Mouse (Mus musculus): ENCODE results near the gene Evpl.
A peak's percentile ranks its signal among the peaks of the same experiment; 100 is the strongest.

The Evpl gene

DNA sequence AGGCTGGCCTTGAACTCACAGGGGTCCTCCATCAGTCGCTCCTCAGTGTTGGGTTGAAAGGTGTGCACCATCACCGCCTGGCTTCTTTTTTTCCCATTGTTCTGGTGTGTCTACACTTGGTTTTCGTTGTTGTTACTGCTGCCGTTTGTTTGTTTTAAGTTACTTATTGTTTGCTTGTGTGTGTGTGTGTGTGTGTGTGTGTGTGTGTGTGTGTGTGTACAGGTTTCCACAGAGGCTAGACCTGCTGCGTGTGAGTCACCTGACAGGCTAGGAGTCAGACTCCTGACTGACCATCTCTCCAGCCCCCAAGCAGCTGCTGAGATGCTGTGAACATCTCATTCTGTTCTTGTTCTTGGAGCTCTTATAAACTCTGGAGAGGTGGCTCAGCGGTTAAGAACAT, 25.0 kb downstream of the Evpl start:
- no peak for DNase-seq

DNA sequence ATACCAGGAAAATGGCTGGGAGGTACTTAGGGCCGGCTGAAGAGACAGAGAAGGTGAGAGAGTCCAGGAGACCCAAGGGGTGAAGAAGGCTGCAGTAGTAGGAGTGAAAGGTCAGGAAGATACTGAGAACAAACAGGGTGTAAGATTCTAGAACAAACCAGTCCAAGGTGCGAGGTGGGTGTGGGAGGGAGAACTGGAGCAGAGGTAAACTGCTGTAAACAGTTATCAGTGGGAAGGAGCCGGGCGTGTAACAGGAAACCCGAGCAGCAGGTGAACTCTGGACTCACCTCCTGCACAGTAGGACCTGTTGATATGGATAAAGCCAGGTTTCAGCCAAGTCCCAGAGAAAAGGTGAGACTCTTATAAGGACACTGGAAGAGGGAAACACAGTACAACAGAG, 27.2 kb downstream of the Evpl start:
- DNase-seq, result no peak

DNA sequence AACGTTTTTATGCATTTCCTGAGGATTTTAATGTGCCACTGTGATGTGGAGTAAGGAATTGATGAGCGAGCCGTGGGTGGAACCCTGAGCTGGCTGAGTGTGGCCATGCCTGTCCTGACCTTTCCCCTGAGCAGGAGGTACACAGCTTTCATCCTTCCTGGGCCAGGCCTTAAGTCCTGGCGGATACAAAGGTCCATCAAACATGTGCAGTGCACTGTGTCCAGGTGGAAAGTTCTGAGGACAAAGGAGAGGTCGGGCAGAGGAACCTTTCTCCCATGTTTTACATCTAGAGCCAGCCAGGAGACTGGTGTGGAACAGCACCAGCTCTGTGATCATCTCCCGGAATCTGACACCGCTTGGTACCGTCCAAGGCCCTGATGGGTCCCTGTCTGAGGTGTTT, 28.6 kb downstream of the Evpl start:
- no peak for DNase-seq

DNA sequence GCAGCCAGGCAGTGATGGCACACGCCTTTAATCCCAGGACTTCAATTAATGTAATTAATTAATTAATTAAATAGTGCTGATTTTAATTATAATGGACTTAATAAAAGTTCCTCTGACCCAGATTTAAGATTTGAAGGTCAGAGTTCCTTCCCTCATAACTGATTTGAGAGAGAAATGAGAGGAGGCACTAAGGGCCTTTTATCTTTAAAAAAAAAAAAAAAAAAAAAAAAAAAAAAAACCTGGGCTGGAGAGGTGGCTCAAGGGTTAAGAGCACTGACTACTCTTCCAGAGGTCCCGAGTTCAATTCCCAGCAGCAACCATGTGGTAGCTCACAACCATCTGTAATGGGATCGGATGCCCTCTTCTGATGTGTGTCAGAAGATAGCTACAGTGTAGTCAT, 29.2 kb downstream of the Evpl start:
- no peak for DNase-seq

DNA sequence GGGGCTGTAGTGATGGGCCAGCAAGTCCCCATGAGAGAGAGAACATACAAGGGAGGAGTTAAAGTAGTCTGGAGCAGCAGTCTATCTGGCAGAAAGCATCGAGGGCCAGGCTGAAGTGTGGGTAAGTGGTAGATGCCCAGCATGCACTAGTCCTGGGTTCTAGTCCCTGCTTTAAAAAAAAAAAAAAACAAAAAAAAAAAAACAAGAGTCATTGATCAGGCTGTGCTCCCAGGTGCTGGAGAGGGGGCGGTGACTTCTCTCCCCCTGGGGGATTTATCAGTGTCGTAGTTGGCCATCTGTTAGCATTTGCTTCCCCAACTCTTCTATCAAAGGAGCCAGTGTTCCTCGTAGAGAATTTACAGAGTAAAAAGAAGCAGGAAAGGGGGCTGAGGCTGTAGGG, 31.2 kb downstream of the Evpl start:
- DNase-seq, result no peak

DNA sequence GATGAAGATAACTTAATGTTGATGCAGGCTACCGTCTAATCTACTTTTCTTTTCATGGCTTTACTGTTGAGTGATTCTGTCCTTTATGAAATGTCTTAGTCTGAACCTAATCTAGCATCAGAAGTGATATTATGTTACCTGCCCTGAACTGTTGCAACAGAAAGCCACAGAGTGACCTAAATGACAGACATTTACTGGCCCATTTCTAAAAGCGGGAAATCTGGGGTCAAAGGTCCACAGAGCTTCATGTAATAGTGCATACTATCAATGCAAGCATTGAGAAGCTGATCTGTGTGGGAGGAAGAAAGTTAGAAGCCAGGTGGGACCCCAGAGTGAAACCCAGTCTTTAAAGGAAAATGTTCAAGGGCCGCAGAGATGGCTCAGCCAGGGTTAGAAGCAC, 34.7 kb downstream of the Evpl start:
- DNase-seq, result no peak

DNA sequence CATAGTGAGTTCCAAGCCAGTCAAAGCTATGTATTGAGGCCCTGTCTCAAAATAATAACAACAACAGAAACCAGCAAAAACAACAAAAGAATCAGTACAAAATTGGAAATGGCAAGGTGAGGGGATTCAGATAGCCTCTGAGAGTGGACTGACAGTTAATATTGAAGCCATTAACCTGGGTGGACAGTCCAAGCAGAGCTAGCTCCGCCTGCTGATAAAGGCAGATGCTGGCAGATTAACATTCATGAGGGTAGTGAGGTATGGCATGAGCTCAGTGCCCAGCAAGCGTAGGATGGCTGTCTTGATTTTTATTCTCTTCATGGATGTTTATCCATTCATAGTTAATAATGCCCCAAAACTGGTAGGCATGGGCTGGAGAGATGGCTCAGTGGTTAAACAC, 36.7 kb downstream of the Evpl start:
- no peak for DNase-seq

DNA sequence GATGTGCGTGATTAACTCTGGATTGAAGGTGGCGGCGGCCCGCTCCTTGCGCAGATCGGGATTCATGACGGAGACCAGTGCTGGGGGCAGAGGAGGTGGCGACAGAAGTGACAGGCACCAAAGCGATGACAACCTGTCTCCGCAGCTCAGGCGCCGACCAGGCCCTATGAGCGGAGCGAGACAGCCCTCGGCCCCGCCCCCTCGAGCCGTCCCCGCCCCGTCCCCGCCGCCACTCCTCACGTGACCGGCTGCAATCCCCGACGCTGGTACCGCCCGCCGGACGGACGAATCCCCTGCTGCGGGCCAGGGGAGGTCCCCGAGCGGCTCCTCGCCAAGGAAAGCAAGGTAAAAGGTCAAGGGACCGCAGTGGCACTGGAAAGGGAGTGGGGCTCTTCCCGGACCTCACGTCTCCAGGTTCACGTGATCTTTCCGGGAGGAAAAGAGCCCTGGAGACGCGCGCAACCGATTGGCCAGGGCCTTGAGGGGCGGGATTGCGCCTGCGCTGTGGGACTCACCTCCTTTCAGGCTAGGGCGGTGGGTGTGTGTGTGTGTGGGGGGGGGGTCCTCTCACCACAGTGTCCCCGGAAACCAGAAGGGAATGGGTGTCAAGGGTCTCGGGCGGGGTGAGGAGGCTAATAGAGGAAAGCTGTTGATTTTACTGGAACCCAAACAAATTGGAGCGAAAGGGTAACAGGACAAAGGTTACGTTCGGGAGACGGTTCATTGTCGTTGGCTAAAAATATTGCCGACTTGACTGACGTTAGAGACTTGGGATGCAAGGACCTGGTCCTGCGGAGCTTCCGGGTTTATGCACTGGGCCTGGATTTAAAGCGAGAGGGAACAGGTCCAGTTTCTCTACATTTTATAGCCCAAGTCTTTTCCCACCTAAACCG, 39.0 kb downstream of the Evpl start, which contains the start of the genes Ten1 and Acox1:
Gene Ten1, plus strand, starts transcription at position 217 of the 893 bp plus-strand sequence.
Gene Acox1, minus strand, starts transcription at position 407 of the 893 bp plus-strand sequence.
- peak; percentile 96 for DNase-seq

DNA sequence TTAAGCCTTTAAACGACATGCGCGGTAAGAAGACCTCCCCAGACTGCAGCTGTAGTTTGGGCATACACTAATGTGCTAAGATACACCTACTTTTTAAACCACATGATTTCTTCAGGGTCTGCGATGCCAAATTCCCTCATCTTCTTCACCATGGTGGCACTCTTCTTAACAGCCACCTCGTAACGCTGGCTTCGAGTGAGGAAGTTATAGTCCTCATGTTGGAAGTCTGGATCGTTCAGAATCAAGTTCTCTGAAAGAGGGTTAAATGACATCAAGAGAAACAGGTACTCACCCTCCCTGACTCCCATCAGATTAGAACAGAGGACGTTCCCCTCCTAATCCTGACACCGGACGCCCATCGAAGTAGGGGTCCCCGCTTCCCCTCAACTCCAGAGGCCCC, 39.7 kb downstream of the Evpl start:
- no peak for DNase-seq

DNA sequence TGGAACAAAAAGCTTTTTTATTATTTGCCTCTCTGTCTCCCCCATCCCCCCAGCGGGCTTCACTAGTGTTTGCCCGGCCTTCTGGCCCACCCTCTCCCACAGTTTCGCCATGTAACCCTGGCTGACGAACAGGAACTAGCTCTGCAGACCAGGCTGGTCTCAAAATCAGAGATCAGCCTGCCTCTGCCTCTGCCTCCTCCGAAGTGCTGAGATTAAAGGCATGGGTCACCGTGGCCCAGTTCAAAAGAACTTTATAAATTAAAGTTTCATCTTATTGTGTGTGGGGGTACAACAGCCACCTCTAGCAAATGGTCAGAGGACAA, 40.3 kb downstream of the Evpl start:
- no peak for DNase-seq

DNA sequence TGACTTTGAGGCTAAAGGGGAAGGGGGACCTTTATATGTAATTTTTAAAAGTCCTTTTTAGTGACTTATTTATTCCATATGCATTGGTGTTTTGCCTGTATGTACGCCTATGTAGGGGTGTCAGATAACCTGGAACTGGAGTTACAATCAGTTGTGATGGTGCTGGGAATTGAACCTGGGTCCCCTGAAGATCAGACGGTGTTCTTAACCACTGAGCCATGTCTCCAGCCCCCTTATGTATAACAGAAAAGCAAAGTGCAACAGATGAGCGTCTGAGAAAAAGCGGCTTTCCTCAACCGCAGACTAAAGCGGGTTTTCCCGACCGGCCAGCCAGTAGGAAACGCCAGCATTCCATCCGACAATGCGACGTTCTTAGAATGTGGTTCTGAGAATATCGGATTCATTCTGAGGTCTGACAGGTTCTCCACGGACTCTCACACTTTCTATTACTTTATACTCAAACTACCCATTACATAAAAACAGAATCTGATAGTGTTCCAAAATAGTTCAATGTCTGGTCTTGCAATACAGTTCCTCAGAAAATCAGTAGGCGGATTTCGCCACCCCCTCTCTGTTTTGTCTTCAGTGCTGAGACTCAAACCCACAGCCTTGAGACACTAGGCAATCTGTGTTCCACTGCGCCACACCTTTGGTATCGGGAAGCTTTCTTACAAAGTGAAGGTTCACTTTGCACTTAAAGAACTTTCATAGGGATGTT, 40.9 kb downstream of the Evpl start:
- no peak for DNase-seq

DNA sequence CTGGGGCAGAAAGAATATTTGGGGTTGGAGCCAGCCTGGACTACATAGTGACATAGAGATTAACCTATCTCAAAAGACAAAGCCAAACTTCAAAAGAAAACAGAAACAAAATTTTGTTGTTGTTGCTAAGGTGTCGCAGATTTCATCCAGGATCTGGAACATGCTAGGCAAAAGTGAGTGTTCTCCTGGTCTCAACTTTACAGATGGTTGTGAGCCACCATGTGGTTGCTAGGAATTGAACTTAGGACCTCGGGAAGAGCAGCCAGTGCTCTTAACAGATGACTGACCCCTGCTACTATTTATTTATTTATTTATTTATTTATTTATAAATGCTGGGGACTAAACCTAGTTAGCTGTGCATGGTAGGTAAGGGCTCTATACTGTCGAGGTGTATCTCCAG, 41.5 kb downstream of the Evpl start:
- no peak for DNase-seq

DNA sequence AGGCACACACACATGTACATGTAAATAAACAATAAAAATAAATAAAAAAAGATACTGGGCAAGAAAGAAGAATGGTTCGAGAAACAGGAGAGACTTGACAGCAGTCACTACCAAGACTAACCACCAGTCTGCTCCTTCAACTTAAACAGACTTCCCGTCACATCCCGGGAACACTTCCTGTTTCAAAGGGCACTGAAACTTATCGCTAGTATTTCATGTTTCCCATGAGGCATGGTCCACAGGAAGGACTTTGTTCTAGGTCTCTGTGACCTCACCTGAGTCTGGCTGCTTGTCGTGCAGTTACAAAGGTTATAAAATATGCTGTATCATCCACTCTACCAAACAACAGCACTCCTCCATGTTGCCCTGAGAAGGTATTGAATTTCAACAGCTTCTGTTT, 42.6 kb downstream of the Evpl start:
- no peak for DNase-seq

DNA sequence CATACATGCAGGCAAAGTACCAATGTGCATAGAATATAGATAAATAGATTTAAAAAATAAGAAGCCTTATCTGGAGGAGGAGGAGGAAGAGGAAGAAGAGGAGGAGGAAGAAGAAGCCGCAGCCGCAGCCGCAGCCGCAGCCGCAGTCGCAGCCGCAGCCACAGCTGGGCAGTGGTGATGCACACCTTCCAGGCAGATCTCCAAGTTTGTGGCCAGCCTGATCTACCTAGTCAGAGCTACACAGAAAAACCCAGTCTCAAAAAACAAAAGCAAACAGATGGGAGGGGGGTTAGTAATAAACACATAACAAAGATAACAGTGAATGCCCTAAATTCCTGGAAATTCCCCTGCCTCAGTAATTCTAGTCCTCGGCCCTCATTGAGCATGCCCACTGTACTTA, 43.3 kb downstream of the Evpl start:
- no peak for DNase-seq

DNA sequence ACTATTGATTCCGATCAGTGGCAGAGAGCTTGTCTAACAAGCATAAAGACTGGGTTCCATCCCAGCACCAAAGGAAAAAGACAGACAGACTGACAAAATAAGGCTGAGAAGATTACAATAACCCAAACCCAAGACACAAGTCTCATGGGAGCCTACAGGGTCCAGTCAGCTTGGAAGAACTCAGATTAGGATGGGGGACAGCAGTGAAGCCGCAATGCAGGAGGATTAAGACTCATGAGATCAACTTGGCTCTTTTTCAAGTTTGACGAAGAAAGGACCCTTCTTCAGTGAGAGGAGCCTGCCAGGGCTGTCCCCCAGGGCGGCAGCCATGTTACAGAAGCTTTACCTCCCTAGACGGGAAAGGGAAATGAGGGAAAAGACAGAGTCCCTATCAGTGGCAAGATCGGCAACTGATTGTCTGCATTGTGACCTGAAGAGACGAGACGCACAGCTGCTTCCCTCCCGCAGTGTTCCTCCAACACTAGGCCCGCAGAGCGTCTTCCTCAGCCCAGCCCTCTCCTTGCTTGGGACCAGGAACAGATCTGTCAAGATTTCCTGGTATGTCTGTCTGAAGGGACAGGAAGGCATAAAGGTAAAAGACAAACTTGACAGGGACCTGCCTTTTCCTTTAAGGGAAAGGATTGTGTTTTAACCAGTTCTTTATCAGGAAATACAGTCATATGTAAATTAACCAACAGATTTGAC, 50.5 kb downstream of the Evpl start:
- no peak for DNase-seq

DNA sequence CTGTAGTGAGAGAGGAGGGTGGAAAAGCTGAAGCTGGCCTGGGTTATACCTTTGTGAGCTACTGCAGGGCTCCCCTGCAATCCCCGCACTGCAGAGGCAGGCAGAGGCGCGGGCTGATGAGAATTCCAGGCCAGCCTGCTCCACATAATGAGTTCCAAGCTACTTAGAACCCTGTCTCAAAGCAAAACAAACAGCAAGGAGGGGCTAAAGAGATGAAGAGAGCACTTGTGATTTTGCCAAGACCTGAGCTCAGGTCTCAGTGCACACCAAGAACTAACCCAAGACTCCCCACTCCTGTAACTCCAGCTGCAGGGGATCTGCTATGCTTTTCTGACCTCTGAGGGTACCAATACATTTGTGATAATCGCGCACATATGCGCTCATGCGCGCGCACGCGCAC, 51.5 kb downstream of the Evpl start:
- DNase-seq, result no peak

DNA sequence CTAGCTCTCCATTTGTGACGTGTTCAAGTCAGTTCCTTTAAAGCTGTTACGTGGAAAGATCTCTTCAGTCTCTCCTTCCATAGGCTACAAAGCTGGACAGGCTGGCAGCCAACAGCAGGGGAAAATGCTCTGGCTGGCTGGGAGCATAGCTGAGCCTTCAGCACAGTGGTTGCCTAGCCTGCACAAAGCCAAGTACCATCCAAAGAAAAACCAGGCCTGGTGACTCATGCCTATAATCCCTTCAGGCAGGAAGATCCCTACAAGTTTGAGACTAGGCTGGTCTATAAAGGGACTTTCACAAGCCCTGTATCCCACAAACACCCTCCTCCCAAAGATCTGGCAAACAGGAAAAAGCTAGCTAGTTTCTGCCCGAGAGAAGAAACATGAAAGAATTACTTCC, 52.0 kb downstream of the Evpl start:
- no peak for DNase-seq

DNA sequence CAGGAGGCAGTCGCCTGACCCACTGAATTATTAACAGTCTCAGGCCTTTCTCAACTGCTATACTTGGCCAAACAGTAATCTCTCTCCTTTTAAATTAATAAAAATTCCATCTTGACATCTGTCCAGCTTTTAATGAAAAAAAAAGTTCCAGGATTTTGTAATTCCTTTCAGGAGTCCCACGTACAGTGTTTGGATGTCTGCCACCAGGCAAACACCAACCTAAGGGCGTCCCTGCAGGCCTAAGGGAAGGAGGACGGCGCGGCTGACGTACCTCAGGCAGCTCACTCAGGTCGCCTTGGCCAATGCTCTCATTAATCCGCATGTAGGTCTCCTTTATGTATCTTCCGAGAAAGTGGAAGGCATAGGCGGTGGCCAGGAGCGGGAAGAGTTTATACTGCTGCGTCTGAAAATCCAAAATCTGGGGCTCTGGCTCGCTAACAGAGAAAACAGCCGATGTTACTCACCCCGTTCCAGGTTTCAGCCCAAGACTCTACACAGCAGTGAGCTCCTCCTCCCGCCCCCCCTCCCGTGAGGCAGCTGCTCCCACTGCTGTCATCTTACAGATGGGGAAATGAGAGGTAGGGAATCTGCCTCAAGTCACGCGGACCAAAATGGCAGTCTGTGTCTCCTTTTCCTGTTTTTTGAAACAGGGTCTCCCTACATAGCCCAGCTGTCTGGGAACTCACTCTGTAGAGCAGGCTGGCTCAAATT, 59.3 kb downstream of the Evpl start:
- DNase-seq, result no peak

DNA sequence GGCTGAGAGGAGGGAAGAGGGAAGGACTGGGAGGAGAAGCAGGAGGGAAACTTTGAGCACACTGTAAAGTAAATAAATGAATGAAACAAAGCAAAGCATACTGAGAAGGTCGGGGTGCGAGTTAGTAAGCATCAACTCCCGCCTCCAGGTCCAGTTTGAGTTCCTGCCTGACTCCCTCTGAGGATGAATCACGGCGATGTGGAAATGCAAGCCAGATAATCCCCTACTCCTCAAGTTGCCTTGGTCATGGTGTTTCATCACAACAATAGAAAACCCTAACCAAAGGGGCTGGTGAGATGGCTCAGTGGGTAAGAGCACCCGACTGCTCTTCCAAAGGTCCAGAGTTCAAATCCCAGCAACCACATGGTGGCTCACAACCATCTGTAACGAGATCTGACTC, 61.9 kb downstream of the Evpl start:
- DNase-seq, result no peak

DNA sequence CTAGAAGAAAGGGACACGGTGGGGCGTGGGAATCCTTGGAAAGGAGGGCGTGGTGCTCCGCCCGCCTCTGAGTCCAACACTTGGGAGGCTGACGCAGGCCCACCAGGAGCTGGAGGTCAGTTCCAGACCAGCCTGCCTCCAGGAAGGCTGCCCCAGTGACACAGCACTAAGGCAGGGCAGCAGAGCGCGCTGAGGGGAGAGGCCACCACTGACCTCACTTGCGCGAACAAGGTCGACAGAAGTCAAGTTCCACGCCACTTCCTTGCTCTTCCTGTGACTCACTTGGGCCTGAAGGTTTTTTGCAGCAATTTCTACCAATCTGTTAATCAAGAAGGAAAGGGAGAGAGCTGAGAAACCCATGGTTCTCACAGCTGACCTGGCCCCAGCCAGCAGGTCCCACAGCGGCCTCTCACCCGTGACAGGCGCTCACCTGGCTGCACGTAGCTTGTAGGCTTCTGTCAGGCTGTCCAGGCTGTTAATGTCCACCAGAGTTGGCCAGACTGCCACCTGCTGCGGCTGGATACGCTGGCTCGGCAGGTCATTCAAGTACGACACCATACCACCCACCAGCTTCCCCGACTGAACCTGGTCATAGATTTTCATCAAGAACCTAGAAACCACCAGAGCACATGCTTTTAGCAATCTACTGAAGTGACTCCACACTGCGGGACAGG, 63.0 kb downstream of the Evpl start:
- no peak for DNase-seq

DNA sequence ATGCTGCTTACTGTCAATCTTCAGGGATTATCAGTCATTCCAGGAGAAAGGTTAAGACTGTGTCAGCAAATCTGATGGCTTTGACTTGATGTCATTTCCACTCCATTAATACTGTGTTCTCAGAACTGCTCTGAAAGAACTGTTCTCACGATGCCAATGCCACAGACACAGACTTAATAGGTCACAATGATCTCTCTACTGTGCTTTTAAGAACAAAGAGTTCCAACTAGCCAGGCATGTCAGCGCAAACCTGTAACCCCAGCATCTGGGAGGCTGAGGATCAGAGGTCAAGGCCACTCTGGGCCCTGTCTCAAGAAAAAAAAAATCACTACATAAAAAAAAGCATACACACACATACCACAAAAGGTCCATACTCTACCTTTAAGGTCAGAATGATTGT, 65.9 kb downstream of the Evpl start:
- DNase-seq, result no peak

All from cerebellum, adult 11-12 months (tissue).